Mouse (Mus musculus) lung, embryonic 14.5 days (tissue): ENCODE data around the gene Smad6. TPM values are rescaled to one million over a fixed set of nuclear protein-coding genes. Genes with fewer than 3 reads are reported as not detected.

ENCODE experiments used
- ATAC-seq: fragments of 200-750 bp; cut with Nextera tagmentation; 2 replicates; pipeline ENCODE4 v1.8.0; 2017; ENCODE audit warnings: mild to moderate bottlenecking, moderate TSS enrichment, moderate library complexity; ENCODE audit not compliant: insufficient read depth
- DNase-seq: peaks from one replicate; pipeline ENCODE4 v3.0.0-alpha.2; 2015
- H3K27ac ChIP-seq: fragments of 300-500 bp; sonication (generic); 2 replicates; pipeline ENCODE4 v1.5.1; 2014; ENCODE audit warnings: low read depth, mild to moderate bottlenecking, moderate library complexity
- H3K27me3 ChIP-seq: fragments of 300-500 bp; sonication (generic); 2 replicates; pipeline ENCODE4 v1.6.1; 2014; ENCODE audit warnings: low read length, control low read depth; ENCODE audit not compliant: insufficient read depth
- H3K36me3 ChIP-seq: fragments of 300-500 bp; sonication (generic); 2 replicates; pipeline ENCODE4 v1.6.1; 2014; ENCODE audit warnings: control low read depth; ENCODE audit not compliant: insufficient read depth
- H3K4me1 ChIP-seq: fragments of 300-500 bp; sonication (generic); 2 replicates; pipeline ENCODE4 v1.6.1; 2014; ENCODE audit warnings: antibody characterized with exemption, control low read depth; ENCODE audit not compliant: insufficient read depth
- H3K4me2 ChIP-seq: fragments of 300-500 bp; sonication (generic); 2 replicates; pipeline ENCODE4 v1.6.1; 2014; ENCODE audit warnings: mild to moderate bottlenecking
- H3K4me3 ChIP-seq: fragments of 300-500 bp; sonication (generic); 2 replicates; pipeline ENCODE4 v1.5.1; 2014; ENCODE audit warnings: low read depth, low read length
- H3K9ac ChIP-seq: fragments of 300-500 bp; sonication (generic); 2 replicates; pipeline ENCODE4 v1.6.1; 2014
- H3K9me3 ChIP-seq: fragments of 300-500 bp; sonication (generic); 2 replicates; pipeline ENCODE4 v1.6.1; 2016; ENCODE audit warnings: low read depth, low read length, control low read depth
- CTCF ChIP-seq: IDR thresholded peaks from 2 replicates; pipeline ENCODE4 v1.5.1; 2016; ENCODE audit warnings: antibody characterized with exemption, low read depth
- WGBS: fragments of 180-500 bp; shearing (Covaris S2); extraction: QIAGEN DNeasy Blood & Tissue Kit; methylation state at CpG from one replicate; pipeline ENCODE4 v1.1.7; 2014; 5-methylcytosine and 5-hydroxymethylcytosine counted together
- polyA plus RNA-seq: library from polyadenylated mRNA; unstranded; fragments of >200 nt; fragmentation: Nextera tagmentation; extraction: Ambion mirVana; gene quantifications from 2 replicates; pipeline ENCODE4 v1.2.1, GENCODE M21; 2014

Smad6 gene
- polyA plus RNA-seq, 1 experiment from 2014 or later, result 15.3 TPM

DNA sequence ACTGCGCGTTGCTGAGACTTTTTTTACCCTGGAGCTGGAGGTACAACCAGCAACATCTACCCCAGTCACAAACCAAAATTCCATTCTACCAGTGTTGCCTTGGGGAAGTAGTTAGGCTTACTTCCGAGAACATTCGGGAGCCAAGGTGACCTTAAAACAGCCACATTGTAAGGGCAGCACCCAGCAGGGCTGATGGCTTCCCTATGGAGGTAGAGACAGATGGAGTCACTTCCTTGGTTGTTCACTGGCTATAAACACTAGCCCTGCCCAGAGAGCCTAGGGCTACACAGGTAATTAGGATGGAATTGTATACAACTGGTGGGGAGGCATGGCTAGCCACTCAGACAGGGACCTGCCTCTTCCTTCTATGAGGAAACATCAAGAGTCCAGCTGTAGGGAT lies 21.1 kb upstream of the Smad6 start:
- Histone ChIP-seq H3K27me3 (no peaks in the 10 kb centered on the region), H3K36me3 (no peaks in the 10 kb centered on the region), H3K9ac (no peak overlapping the region), H3K4me2 (no peak overlapping the region), H3K27ac (no peak overlapping the region), H3K9me3 (no peaks in the 10 kb centered on the region), H3K4me3 (no peak overlapping the region), H3K4me1 (peaks cover 21% of the 10 kb centered on the region)
- no peak for TF ChIP-seq CTCF
- DNase-seq (no peak), ATAC-seq (no peak)
- WGBS, result 84% methylated on average over 4 of the region's 4 CpGs

DNA sequence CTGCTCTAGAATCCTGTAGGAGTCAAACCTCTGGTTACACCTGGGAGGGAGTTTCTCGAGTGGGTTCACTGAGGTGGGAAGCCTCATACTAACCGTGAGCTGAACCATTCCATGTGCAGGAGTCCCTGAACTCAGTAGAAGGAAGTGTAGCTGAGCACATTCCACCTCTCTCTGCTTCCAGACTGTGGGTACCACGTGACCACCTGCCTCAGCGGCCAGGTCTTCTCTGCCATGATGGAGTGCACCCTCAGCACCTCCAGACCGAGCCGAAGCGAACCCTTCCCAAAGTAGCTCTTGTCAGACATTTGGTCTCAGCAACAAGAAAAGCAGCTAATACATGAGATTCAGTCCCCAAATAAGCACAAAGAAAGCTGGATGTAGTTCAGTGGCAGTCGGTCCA lies 20.4 kb upstream of the Smad6 start:
- H3K4me2 ChIP-seq, result no peak overlapping the region
- TF ChIP-seq CTCF, result no peak
- H3K36me3 ChIP-seq, result no peaks in the 10 kb centered on the region
- H3K4me3 ChIP-seq, result no peak overlapping the region
- no peaks in the 10 kb centered on the region for H3K9me3 ChIP-seq
- no peak overlapping the region for H3K9ac ChIP-seq
- no peaks in the 10 kb centered on the region for H3K27me3 ChIP-seq
- WGBS, result 75% methylated on average over 8 of the region's 8 CpGs
- H3K27ac ChIP-seq, result no peak overlapping the region
- no peak for DNase-seq
- ATAC-seq, result no peak
- peaks cover 21% of the 10 kb centered on the region for H3K4me1 ChIP-seq

DNA sequence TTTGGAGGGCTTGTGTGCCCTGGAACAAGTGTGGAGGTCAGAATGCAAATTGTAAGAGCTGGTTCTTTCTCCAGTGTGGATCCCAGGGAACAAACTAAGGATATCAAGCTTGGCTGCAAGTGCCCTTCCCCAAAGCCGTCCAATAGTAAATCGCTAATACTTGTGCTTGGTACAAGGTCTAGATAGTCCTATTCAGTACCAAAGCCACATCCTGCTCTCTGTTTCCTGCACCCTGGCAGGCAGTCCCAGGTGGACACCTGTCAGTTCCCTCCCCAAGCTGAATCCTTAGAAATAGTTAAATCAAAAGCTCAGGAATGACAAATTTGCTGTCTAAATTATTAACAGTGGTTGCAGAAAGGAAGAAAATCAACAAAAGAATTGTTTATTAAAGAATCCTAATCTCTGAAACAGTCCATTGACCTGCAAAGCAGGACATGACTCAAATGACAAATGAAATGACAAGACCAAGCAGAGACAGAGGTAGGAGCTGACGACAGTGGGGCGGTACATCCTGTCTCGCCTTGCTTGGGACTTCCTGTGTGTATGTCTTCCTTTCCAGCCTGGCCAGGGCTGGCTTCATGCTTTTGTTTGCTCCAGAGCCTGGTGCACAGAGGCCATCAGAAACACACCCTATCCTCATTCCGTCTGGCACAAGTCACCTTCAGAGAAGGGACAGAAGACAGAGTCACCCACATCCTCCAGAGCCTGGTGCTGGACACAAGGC lies 8.2 kb upstream of the Smad6 start:
- peak overlapping the region; percentile 43; the same call in 1 of the 2 replicates for H3K27ac ChIP-seq
- H3K27me3 ChIP-seq, result no peaks in the 10 kb centered on the region
- no peak overlapping the region for H3K9ac ChIP-seq
- no peaks in the 10 kb centered on the region for H3K4me1 ChIP-seq
- TF ChIP-seq CTCF, result no peak
- no peaks in the 10 kb centered on the region for H3K36me3 ChIP-seq
- no peak overlapping the region for H3K4me3 ChIP-seq
- H3K4me2 ChIP-seq, result no peak overlapping the region
- DNase-seq, result peak; percentile 44
- WGBS, result 52% methylated on average over 6 of the region's 6 CpGs
- H3K9me3 ChIP-seq, result no peaks in the 10 kb centered on the region
- no peak for ATAC-seq

GRCm38 (mm10) chr9:64025565-64025964 lies 3.7 kb upstream of the Smad6 start:
- Histone ChIP-seq H3K27me3 (no peaks in the 10 kb centered on the region), H3K4me1 (peaks cover 7% of the 10 kb centered on the region; the same call in 1 of the 2 replicates), H3K27ac (no peak overlapping the region; the same call in 1 of the 2 replicates), H3K9ac (no peak overlapping the region), H3K36me3 (no peaks in the 10 kb centered on the region), H3K9me3 (no peaks in the 10 kb centered on the region), H3K4me3 (no peak overlapping the region), H3K4me2 (no peak overlapping the region)
- peak; percentile 77 for TF ChIP-seq CTCF
- ATAC-seq (no peak), DNase-seq (peak; percentile 78)
- 8% methylated on average over 3 of the region's 3 CpGs for WGBS

GRCm38 (mm10) chr9:64024976-64025375 lies 3.1 kb upstream of the Smad6 start:
- Histone ChIP-seq H3K9ac (no peak overlapping the region), H3K4me1 (peaks cover 7% of the 10 kb centered on the region; the same call in 1 of the 2 replicates), H3K4me3 (no peak overlapping the region), H3K27ac (peak overlapping the region; percentile 20; the same call in 1 of the 2 replicates), H3K27me3 (no peaks in the 10 kb centered on the region), H3K9me3 (no peaks in the 10 kb centered on the region), H3K4me2 (no peak overlapping the region), H3K36me3 (no peaks in the 10 kb centered on the region)
- 20% methylated on average over 2 of the region's 2 CpGs for WGBS
- TF ChIP-seq CTCF, result peak; percentile 62
- ATAC-seq (no peak), DNase-seq (peak; percentile 37)

DNA sequence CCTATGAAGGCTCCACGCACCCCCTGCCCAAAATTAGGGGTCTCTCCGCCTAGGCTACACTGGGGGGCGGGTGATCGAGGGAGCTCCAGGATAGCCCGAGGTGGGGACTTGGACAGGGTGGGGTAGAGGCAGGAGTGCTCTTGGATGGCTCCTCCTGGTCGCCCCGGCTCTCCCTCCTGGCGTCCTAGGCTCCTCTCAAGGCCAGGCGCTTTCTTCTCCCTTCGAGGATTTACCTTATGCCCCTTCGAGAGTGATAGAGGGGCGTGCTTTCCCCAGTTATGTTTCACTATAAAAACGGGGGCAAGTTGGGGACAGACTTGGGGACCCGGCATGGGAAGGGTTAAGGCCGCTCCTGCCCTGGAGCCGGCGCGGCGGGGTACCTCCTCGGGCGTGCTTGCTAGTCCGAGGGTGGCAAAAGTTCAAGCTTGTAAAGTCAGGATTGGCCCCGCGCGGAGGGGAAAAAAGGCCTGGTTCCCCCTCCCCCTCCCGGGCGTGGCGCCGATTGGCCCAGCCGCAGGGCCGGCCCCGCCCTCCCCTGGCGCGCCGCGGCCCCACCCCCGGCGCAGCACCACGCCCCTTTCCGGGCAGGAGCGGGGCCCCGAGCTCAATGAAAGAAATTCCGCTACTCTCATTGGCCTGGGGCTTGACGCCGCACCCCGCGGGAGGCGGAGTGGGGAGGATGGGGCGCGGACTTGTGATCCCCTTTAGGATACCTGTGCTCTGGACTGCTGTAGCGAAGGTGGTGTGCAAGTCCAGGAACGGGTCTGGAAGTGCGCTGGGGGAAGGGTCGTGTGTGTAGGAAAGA lies 905 bp upstream of the Smad6 start:
- peak; percentile 99 for DNase-seq
- Histone ChIP-seq H3K9ac (peak overlapping the region; percentile 58), H3K27ac (peak overlapping the region; percentile 99), H3K36me3 (peaks cover 4% of the 10 kb centered on the region; the same call in 1 of the 2 replicates), H3K4me3 (peak overlapping the region; percentile 98), H3K4me2 (peak overlapping the region; percentile 99), H3K4me1 (peaks cover 8% of the 10 kb centered on the region), H3K27me3 (no peaks in the 10 kb centered on the region), H3K9me3 (no peaks in the 10 kb centered on the region)
- TF ChIP-seq CTCF, result no peak
- WGBS, result under 1% methylated on average over 50 of the region's 54 CpGs
- ATAC-seq, result peak; percentile 76

GRCm38 (mm10) chr9:64021319-64021850 lies 474 bp downstream of the Smad6 start:
- H3K36me3 ChIP-seq, result peaks cover 7% of the 10 kb centered on the region; the same call in 1 of the 2 replicates
- DNase-seq (no peak), ATAC-seq (no peak)
- TF ChIP-seq CTCF, result no peak
- H3K4me1 ChIP-seq, result peaks cover 15% of the 10 kb centered on the region
- H3K9ac ChIP-seq, result peak overlapping the region; percentile 99
- WGBS, result 1% methylated on average over 28 of the region's 32 CpGs
- no peaks in the 10 kb centered on the region for H3K27me3 ChIP-seq
- peak overlapping the region; percentile 99 for H3K4me2 ChIP-seq
- peak overlapping the region; percentile 99 for H3K27ac ChIP-seq
- H3K4me3 ChIP-seq, result peak overlapping the region; percentile 98
- H3K9me3 ChIP-seq, result no peaks in the 10 kb centered on the region
